Mouse (Mus musculus) cortical plate, adult 2 months (tissue): ENCODE data around the gene Pyurf.

Experiments
- CTCF ChIP-seq: fragments of 200-500 bp; IDR thresholded peaks from 2 replicates; pipeline ENCODE4 v1.5.1; 2011; ENCODE audit warnings: mild to moderate bottlenecking, control low read depth, low read length; ENCODE audit not compliant: insufficient read depth; ENCODE audit errors: extremely low read depth
- POLR2A ChIP-seq: fragments of 200-500 bp; IDR thresholded peaks from 2 replicates; pipeline ENCODE4 v1.6.1; 2011; ENCODE audit warnings: mild to moderate bottlenecking, low read length, control low read depth; ENCODE audit not compliant: insufficient read depth; ENCODE audit errors: extremely low read depth

DNA sequence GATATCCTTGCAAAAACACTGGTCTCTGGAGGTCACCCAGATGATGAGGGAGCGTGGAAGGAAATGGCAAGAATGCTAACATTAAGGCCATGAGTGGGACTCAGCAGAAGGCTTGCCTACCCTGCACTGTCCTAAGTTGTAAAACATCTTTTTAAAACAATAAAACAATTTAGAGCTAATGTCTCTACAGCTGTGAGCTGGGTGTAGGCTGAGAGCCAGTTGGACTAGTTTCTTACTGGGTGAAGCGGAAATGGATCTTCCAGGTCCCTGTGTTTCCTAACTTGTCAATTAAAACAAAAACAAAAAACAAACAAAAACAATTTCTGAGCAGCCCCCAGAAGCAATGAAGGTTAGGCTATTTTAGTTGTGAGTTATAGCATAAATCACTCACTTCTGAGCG lies 1.2 kb upstream of the Pyurf start:
- TF ChIP-seq POLR2A (no peak), CTCF (no peak)
